Mouse (Mus musculus) adrenal gland, adult 2 months (tissue): ENCODE results near the gene Tmeff2. TPM values are rescaled to one million over a fixed set of nuclear protein-coding genes. Genes with fewer than 3 reads are reported as not detected.
"Not testable (repeated sequence)": the region's sequence is repeated elsewhere in the genome, so short reads cannot be mapped to it uniquely, and the experiment has no call there.

Experiments
- DNase-seq: peaks from one replicate; pipeline ENCODE4 v3.0.0; 2021
- long read RNA-seq: library from polyadenylated mRNA; stranded (forward); transcript quantifications from one replicate; pipeline ENCODE4 v2.0.0, GENCODE M21; 2021
- polyA plus RNA-seq: library from polyadenylated mRNA; depleted of rRNA; stranded (reverse); fragments of >200 nt; gene quantifications from 2 replicates; pipeline ENCODE4 v1.2.3, GENCODE M21; 2012; rRNA removed
- total RNA-seq, 2 experiments: library from RNA; stranded (reverse); gene quantifications; 2 replicates each; pipeline ENCODE4 v1.2.3; 2021

The Tmeff2 gene
- total RNA-seq = 1 to 10 TPM; 6.0 to 8.7 TPM
- 8.1 and 9.7 TPM in 2 replicates for polyA plus RNA-seq
- long read RNA-seq, transcript Tmeff2-201 (10 exons, 3,343 nt) = major isoform, 21 of 21 reads
- long read RNA-seq, partial matches to known transcripts = 0 of 21 reads
- long read RNA-seq, other reads (novel, unspliced or antisense) = 0 of 21 reads

DNA sequence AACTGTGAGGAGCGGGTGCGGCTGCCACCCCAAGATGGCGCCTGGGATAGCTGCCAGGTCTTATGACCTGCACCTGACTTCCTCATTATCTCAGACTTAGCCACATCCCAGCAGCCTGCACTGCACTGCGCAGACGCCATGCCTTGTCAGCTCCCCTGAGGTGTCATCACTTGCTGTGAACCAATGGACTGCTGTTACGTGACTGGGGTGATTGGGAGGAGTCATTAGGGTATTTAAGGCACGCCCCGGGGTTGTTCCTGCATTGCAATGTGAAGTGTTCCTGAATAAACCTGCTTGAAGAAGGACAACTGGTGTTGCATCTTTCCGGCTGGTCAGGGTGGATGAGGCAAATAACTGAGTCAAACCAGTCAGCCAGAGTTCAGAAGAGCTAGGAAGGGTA, at the start of gene Tmeff2:
Gene Tmeff2 (plus strand): TSS at position 262 of the 400 bp plus-strand sequence.
- not testable (repeated sequence) for DNase-seq

DNA sequence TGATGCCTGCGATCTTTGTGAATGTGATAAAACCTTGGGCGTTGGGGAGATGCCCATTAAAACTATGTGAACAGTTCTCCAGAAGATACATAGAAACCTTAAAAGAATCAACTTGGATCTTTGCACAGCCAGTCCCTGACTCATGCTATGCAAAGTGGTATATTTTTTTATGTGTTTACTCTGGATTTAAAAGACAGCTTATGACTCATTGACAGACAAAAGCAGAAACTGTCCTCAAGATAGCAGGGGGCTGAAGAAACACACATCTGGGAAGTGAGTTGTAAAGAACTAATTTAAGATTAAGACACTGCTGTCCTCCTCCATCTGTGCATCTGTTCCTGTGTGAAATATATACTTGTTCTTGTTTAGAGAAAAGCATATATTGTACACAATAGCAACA, 38.9 kb upstream of the Tmeff2 start:
- no peak for DNase-seq

DNA sequence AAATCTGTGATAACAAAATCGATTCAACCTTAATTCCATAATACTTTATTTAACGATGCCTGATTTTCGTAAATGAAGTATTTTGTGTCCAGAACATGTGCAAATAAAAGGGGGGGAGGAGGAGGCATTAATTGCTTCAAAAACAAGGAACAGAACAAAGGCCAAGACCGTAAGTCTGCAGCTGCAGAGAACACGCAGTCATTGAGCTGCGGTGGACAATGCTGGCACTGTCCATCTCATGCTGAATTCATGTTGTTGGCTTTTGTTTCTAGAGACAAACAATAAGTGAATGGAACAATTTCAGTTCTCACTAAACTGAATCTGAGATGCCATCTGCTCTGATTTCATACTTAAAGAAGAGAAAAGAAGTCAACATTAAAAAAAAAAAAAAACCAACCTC, 2.8 kb upstream of the Tmeff2 start:
- DNase-seq = no peak

DNA sequence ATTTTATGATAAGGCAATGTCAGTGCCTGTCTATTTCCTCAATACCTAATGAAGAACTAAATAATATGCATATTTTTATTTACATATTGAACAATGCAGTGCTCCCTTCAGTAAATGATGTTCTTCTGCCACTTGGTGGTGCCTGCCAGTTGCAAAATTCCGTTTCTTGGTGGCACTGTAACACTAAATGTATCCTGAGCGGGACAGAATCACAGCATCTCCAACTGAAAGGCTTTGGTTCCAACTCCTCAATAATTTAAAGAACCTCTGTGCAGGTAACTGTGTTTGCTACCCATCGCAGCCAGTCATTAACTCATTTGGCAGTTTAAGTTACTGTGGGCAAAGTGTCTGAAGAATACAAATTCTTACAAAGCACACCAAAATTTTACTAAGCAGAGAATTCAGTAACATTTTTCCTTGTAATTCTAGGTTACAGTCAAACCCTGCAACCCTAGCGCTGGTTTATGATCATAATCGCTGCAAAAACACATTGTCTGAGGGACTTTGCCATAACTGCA, 24.4 kb downstream of the Tmeff2 start:
- DNase-seq = no peak

DNA sequence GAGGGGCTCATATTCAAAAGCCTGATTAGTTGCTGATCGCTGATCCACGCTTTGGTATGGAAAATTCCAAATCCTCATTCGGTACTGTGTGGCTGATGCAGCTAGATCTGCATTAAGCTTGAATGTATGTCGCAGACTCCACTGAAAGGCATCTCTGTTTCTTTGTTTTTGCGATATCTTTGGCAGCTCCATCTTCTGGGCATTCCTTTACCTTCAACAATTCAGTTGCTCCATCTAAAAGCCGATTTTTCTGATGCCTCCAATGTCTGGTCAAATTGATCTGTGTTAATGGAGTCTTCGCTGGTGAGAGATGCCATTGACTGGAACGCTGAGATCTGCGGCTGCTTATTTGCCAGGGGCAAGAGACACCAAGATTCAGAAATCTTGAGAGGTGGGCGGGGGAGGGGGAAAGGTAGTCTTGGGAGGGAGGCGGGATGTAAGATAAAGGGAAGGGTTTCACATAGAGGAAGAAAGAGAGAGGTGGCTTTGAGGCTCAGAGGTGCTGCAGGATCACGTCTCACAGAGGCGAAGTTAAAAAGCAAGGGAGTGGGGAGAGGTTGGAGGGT, 25.0 kb downstream of the Tmeff2 start:
- no peak for DNase-seq

DNA sequence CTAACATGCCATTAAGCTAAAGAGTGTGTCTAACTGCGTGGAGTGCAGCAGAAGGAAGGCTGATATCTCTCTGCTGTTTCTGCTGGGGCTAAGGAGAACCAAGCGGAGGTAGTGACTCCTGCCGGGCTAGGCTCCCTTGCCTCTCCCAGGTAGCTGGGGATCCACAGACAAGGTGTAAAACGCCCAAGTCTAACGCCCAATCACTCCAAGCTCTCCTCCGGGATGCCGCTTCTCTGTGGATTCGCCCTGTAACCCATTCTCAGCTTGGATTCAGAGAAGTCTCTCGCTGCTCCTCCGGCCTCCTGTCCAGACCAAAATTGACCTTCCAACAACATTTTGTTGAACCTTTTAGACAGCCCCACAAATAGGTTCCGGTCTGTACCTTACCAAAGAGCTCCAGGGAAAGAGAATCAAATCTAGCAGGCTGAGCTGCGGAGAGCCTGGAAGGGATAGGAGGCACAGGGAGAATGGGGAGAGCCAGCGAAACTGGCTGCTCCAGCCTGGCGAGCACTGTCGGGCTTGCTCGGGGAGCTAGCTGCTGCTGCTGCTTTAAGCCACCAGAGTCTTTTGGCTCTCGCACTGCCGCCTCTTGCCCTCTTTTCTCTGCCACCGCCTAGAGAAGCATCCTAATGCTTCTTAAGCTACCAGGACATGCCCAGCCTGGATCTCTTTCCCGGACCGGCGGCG, 26.1 kb downstream of the Tmeff2 start:
- no peak for DNase-seq

DNA sequence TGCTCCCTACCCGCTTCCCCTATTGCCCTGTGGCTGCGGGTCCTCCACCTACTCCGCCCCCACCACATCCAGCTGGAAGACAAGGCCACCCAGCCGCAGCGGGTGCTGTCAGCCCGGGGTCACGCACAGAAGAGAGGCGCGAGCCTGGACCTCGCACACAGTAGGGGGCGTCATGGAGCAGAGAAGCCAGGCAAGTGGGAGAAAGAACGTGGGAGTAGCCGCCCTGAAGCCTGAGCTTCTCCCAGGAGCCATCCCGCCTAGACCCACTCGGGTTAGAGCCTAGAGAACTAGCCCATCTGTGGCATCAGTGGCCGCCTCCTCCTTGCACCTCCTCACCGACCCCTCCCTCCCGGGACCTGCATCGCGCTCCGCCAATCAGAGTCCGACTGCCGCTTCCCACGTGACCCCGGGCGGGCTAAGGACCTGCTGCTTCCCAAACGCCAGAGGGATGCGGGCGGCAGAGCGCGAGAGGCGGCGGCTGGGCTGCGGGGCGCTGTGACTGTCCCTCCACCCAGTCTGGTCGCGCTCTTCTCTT, 26.7 kb downstream of the Tmeff2 start:
- peak; percentile 81 for DNase-seq

DNA sequence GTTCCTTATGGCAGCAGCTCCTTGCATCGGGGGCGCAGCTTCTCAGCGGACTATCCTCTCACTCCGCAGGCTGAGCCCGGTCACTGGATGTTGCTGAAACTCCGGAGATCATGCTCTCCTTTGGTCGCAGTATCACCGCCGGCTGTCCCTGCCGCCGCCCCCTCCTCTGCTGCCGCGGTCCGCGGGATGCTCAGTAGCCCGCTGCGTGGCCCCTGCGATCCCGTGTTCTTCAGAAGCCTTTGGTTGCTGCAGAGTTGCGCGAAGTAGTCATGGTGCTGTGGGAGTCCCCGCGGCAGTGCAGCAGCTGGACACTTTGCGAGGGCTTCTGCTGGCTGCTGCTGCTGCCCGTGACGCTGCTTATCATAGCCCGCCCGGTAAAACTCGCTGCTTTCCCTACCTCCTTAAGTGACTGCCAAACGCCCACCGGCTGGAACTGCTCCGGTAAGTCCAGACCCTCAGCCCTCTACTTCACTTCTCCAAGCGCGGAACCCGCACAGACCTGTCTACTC, 27.3 kb downstream of the Tmeff2 start:
- DNase-seq = peak; percentile 25

DNA sequence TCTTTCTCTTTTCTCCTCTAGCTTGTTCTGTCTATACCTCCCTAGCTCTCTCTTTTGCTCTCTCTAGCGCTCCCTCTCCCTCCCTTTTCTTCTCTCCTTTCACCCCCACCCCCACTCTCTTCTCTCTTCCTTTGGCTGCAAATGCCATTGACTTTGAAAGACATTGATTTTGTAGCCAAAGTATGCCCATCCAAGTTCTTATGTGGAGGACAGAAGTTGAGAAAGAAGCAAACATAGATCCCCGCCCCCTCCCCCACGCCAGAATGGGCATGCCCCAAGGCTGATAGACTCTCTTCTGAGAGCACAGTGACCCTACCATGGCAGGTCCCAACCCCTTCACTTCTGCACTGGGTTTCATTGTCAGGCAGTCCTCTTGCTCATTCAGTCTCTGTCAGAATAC, 28.3 kb downstream of the Tmeff2 start:
- no peak for DNase-seq

DNA sequence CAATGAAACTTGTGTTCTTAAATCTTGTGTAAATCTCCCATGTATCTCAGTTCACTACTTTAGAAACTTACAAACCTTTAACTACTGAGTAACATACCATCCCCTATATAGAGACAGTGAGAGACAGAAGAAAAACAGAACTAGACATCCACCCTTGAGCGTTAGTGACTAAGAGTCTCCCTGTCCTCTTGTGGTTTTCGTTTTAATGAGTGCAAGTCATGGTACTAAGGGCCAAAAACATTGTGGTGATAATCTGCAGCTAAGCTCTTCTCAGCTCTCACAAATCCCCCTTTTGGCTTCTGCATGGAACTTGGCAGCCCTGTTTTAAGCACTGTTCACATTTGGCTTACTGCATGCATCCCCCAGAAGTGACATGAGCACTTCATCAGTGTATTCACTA, 34.6 kb downstream of the Tmeff2 start:
- DNase-seq = no peak

DNA sequence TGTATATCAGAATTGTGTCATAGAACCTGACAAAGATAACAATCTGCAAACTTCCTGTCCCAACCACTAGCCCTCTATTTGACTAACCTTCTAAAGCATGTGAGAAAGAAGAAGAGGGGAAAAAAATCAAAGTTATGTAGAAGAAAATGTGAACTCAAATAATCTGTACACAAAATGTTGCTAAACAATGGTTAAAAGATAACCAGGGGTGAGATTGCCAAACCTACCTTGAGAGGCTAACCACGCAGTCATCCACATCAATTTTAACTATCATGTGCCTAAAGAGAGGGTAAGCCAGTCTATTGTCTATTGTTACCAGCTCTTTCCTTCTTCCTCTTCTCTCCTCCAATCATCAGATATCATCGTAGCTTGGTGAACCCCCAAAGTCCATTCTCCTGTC, 35.0 kb downstream of the Tmeff2 start:
- DNase-seq = no peak

DNA sequence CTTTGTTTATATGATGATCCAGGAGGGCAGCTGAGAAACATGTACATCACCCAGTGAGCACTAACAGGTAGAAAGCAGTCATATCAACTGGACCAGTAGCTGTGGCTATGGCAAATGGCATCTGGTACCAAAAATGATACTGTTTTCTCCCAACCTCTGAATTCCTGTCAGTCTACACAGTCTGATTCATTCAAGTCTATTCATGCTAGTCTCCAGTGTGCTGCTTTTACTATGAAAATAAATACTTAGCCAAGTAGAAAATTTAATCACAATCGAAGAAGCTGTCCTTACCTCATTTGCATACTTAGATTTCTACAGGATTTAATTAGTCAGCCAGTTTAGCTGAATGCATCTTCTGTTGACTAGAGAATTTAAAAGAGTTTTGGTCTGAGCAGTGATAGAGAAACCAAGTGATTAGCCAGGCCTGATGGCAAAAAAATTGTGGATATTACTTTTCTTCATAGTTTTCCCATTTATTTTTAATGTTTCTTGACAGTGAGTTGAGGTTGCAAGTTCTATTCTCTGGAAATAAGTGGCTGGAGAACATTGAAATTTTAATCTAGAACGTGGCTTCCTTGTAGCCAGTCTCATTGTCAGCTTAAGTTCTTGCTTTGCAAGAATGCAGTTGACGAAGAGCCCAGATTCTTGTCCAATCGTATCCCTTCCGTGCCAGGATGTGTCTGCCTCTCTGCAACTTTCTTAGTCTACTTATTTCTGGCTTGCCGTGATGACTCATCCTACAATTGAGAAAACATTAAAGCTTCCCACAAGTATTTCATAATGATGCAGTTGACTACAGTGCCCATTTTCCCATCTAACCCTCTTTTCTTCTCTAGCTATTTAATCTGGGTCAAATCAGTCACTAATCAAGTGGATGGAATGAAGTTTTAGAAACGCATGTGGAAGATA, 39.9 kb downstream of the Tmeff2 start:
- no peak for DNase-seq

DNA sequence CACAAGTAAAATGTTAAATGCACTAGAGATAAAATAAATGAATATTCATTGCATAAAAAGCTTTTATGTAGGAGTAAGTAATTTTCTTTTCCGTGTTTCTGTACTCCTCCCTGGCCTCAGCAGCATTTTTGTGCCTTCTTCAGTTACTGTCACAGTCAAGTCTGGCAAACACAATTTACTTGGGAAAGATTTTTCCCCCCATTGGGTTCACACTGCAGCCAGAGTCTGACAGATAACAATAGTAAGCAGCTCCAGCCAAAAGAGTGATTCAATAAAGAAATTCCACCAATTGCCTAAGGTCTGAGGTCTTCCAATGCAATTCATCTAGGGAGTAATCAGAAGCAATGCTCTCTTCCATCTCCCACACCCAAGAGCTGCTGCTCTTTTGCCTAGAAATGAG, 48.1 kb downstream of the Tmeff2 start:
- no peak for DNase-seq

DNA sequence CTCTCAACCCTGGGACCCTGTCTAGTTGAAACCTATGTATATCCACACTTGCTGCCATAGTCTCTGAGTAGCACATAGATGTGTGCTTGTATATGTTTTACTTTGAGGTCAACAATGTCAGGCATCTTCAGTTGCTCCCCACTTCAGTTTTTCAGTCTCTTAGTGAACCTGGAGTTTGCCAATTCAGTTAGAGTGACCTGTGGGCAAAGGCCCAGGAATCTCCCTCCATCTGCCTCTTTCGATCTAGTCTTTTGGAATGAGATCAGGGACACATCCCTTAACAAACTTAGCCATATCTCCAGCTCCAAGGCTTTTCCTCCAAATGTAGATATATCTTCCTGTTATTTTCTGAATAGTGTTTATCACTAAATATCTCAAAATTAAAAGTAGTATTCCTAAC, 58.4 kb downstream of the Tmeff2 start:
- DNase-seq = no peak

DNA sequence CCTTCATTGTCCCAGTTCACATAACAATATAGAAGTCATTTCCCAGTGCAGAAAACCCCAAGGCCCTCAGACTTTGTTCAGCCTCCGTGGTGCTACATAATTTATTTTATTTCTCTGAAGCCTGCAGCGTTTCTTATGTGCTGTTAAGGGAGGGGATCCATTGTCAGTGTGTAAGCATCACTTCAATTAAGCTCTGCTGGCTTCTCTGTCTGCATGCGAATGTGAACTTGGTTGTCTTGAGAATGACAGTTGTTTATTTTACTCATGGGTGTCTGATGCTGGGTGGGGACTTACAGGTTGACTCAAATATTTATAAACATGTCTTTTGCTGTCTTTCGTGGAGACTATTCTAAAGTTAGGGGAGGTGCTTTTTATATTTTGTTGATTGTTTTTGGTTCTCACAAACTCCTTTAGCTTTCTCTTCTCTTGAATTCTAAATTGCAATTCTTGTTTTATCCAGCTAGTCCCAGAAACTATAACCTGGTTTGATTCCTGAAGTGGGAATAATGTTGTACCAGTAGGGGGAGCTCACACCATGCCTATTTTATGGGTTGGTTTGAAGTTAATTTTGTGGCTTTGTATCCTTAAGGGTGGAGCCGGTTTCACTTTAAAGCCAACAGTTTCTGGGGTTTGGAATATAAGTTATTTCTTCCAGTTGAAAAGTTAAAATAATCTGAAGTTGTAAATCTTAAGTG, 61.7 kb downstream of the Tmeff2 start:
- peak; percentile 47 for DNase-seq

DNA sequence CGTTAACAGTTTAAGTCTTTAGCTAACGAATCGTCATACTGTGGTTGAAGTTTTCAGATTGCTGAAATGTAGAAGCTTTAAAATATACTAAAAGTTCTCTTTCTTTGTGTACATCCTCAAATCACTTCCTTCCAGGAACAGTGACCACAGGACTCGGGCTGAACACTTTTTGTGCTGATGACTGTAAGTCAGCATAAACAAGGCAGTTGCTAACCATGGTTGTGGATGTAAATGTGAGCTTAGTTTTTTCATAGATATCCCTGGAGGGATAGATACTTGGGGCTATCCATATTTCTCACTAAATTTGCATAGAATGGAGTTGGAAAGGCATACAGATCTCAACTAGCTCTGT, 62.2 kb downstream of the Tmeff2 start:
- DNase-seq = no peak

DNA sequence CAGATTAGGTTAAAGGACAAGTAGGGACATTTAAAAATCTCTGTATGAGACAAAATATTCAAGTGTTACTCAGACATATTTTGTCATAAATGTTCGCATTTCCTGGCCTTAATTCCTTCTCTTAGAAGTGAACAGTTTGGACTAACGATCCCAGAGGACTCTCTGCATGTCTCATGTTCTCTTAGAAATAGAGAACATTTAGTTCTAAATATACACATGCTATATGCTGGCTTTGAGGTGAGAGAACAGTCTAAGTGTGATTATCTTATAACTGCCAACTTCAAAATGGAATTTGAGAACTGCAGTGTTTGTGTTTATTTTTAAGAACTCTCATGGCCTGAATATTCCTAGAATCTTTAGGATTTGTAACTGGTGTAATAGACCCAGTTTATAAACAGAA, 69.2 kb downstream of the Tmeff2 start:
- DNase-seq = no peak

DNA sequence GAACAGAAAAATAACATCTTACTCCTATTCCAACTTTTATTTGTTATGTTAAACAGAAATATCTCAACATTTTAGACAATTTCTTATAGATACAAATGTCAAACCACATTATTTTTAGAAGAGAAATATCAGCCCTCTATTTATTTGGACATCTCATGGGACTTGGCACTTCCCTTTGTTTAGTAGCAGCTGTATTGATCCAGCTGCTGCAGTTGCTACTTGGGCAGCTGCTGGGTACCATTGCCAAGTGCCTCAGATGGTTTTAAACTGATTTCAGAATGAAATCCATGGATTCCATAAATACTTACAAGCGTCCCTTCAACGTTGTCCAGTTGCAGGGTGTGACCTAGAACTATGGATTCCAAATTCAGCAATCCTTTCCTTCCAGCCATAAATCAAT, 70.4 kb downstream of the Tmeff2 start:
- DNase-seq = no peak

DNA sequence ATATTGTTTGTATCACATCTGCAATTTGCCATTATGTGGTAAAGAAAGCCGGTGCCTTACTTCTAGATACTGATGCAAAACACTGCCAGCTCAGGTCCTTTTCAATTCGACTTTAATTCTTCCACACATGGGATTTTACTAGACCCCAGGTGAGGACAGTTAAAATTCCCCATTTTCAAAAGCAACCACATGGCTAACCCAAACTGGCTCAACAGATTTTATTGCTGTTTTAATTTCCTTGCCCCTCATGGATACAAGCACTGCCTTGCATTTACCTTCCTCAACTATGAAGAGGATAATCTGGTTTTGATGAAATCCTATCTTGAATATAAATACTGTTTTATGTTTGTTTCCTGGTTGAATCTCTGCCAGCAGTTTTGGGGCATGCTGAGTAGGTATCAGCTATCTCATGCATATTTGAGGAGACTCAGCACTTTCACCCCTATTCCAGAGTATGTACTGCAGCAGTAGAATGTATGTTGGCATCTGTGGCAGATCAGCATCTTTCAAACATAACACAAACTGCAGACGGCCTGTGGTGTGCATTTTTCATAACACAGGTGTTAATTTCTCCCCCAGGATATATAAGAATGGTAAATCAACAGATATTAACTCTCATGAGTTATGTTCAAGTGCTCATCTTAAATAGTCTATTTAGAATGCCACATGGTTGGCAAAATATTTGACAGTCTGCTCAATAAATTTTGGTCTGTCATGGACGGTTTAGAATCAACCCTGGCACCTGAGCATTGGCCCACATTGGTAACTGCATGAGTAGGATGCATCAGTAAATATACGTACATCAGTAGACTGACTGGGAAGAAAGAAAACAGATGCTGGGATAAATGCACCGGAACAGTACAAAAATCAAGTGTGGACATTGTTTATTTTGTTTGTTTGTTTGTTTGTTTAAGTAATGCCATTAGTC, 72.3 kb downstream of the Tmeff2 start:
- DNase-seq = no peak

DNA sequence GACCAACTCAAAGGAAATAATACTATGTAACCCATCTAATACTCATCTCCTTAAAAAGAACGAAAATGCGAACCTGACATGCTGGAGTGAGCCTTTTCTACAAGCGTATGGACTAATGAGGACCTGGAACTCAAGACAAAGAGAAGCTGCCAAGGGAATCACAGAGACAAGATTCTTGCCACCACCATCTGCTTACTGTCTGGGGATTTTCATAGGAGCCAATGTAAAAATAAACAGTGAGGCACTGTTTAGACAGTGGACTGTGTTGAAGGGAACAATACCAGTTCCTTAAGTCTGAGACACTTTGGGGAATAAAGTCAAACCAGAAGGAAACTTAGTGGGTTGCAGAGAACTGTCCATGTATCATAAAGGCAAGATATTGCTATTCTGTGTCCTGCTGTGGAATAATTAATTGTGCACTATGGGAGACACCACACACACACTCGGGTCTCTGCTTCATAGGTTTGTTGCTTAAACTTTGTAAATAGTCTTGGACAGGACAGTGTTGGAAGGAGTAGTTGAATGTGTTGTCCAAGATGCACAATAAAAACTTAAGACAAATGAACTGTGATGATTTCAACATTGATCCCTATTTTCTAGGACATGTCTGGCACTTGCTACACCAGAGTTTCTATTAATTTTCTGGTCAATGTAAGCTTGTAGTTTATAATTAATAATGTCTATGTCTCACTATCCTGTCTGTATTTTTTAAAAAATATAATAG, 79.1 kb downstream of the Tmeff2 start:
- no peak for DNase-seq
